Mouse (Mus musculus): ENCODE data around the gene Hist1h2ak.
A peak's percentile ranks its signal among the peaks of the same experiment; 100 is the strongest.
"Not testable (repeated sequence)": the region's sequence is repeated elsewhere in the genome, so short reads cannot be mapped to it uniquely, and the experiment has no call there.

Hist1h2ak gene

GRCm38 (mm10) chr13:21718381-21719080 is 35.1 kb downstream of the Hist1h2ak start:
- no peak for DNase-seq

- peak; percentile 79 for DNase-seq
Measured at GRCm38 (mm10) chr13:21717397-21718357, 36.0 kb downstream of the Hist1h2ak start, which contains the start of gene Hist1h3h. TSS of gene Hist1h3h (plus strand) at chr13:21717659.

GRCm38 (mm10) chr13:21716540-21717391 is 36.9 kb downstream of the Hist1h2ak start:
- not testable (repeated sequence) for DNase-seq

GRCm38 (mm10) chr13:21715864-21716539 is 37.6 kb downstream of the Hist1h2ak start, which contains the start of the genes Hist1h2bl and Hist1h2ai:
TSS of gene Hist1h2bl (minus strand) at chr13:21716143.
TSS of gene Hist1h2ai (plus strand) at chr13:21716422.
- DNase-seq: peak; percentile 77

GRCm38 (mm10) chr13:21715131-21715863 is 38.3 kb downstream of the Hist1h2ak start:
- no peak for DNase-seq

- DNase-seq: peak; percentile 62
Measured at GRCm38 (mm10) chr13:21714725-21715124, 38.9 kb downstream of the Hist1h2ak start.

GRCm38 (mm10) chr13:21711698-21712097 is 41.9 kb downstream of the Hist1h2ak start:
- no peak for DNase-seq

GRCm38 (mm10) chr13:21710821-21711525 is 42.7 kb downstream of the Hist1h2ak start:
- DNase-seq: peak; percentile 83

GRCm38 (mm10) chr13:21710031-21710711 is 43.5 kb downstream of the Hist1h2ak start:
- DNase-seq: peak; percentile 93

GRCm38 (mm10) chr13:21706669-21707068 is 47.0 kb downstream of the Hist1h2ak start:
- DNase-seq: no peak
